Mouse (Mus musculus) brain, embryonic 14.5 days (tissue): ENCODE results near the gene Nt5c1a.

Source experiments
- CTCF ChIP-seq: fragments of 200-500 bp; IDR thresholded peaks from 2 replicates; pipeline ENCODE4 v1.5.1; 2012; ENCODE audit warnings: inconsistent platforms, mild to moderate bottlenecking, moderate library complexity, borderline replicate concordance; ENCODE audit not compliant: insufficient read depth, insufficient read length; ENCODE audit errors: extremely low read depth
- POLR2A ChIP-seq: fragments of 200-500 bp; IDR thresholded peaks from 2 replicates; pipeline ENCODE4 v1.6.1; 2012; ENCODE audit warnings: mild to moderate bottlenecking, inconsistent platforms, borderline replicate concordance; ENCODE audit not compliant: poor library complexity, insufficient read depth, insufficient read length, severe bottlenecking; ENCODE audit errors: extremely low read depth

GRCm38 (mm10) chr4:123152976-123153375 lies 48.3 kb upstream of the Nt5c1a start:
- TF ChIP-seq CTCF: no peak
- no peak for TF ChIP-seq POLR2A
